10 mouse cellular contexts compared by ENCODE assay signal in the genomic region with DNA sequence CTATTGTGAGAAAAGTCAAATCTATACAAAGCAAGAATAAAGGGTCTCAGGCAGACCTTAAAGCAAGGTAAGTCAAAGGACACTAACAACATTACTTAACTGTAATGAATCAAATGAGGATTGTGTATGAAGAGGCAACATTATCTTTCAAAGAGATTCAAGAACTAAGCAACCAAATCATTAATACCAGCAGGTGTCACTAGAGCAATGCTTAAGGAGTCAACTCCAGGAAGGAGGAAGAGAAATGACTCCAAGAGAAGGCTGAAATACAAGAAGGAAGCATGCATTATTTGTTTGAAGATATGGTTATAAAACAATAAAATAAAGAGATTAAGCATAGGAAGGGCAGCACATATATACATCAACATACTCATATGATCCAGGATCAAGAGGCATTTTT.
DNase-seq lines count a peak whose midpoint lies in the region; ATAC-seq and TF ChIP-seq lines count a peak whose summit lies in the region.
"Had no signal": no experiment of that assay in that cellular context is flagged by ENCODE, and none has a peak within 500 bp of the region (broad histone marks: within the 10 kb centered on the region; RNA-seq: fewer than 3 reads in every experiment).

No protein-coding gene starts in this region.

- no peaks in the 10 kb centered on the region for H3K9me3 ChIP-seq in embryonic facial prominence, embryonic 11.5 days (replicated peaks; ENCODE audit: control insufficient read depth, low read length)
- no peaks in the 10 kb centered on the region for H3K9me3 ChIP-seq in embryonic facial prominence, embryonic 10.5 days
- H3K9me3 ChIP-seq in E14TG2a.4 (ENCODE audit: low read length): no peaks in the 10 kb centered on the region
- no peaks in the 10 kb centered on the region for H3K9me3 ChIP-seq in embryonic facial prominence, embryonic 14.5 days (ENCODE audit: control insufficient read depth, low read length)
- H3K9me3 ChIP-seq: heart, embryonic 10.5 days; liver, embryonic 13.5 days had no signal

- peak; percentile 67 for DNase-seq in embryonic facial prominence, embryonic 11.5 days (ENCODE audit: low spot score)
- no peak for DNase-seq in embryonic facial prominence, embryonic 10.5 days (ENCODE audit: low spot score)
- no peak for DNase-seq in left cerebral cortex, adult 2 months (ENCODE audit: extremely low spot score in 1 of 2, low spot score in 2 of 2)
- no peak for DNase-seq in left cerebral cortex, postnatal 4 days
- peak; percentile 62 for DNase-seq in embryonic facial prominence, embryonic 14.5 days (ENCODE audit: low spot score)
- DNase-seq in adrenal gland, postnatal 14 days: no peak
- DNase-seq in ovary, postnatal 36 days (ENCODE audit: low spot score): no peak
- DNase-seq: liver, embryonic 13.5 days had no signal

- intact Hi-C loops in left cerebral cortex, adult 2 months (cut with DNase I): no loop called here
- intact Hi-C loops in left cerebral cortex, postnatal 4 days (cut with DNase I): no loop called here

- H3K4me2 ChIP-seq in embryonic facial prominence, embryonic 11.5 days (ENCODE audit: low read depth, low read length): no peak overlapping the region
- no peak overlapping the region for H3K4me2 ChIP-seq in embryonic facial prominence, embryonic 14.5 days (ENCODE audit: low read depth, low read length)
- H3K4me2 ChIP-seq: liver, embryonic 13.5 days had no signal

- no peaks in the 10 kb centered on the region for H3K4me1 ChIP-seq in embryonic facial prominence, embryonic 11.5 days (ENCODE audit: control insufficient read depth, insufficient read depth, low read length)
- no peaks in the 10 kb centered on the region for H3K4me1 ChIP-seq in embryonic facial prominence, embryonic 10.5 days
- H3K4me1 ChIP-seq in E14TG2a.4 (replicated peaks; ENCODE audit: low read depth, low read length): no peaks in the 10 kb centered on the region
- no peaks in the 10 kb centered on the region for H3K4me1 ChIP-seq in embryonic facial prominence, embryonic 14.5 days (ENCODE audit: control insufficient read depth, insufficient read depth, low read length)
- H3K4me1 ChIP-seq: heart, embryonic 10.5 days; liver, embryonic 13.5 days had no signal

- H3K9ac ChIP-seq in embryonic facial prominence, embryonic 11.5 days (replicated peaks; ENCODE audit: low read length): no peak overlapping the region
- H3K9ac ChIP-seq in embryonic facial prominence, embryonic 14.5 days (ENCODE audit: low read depth, low read length): no peak overlapping the region
- H3K9ac ChIP-seq: liver, embryonic 13.5 days had no signal

- no peaks in the 10 kb centered on the region for H3K36me3 ChIP-seq in embryonic facial prominence, embryonic 11.5 days (replicated peaks; ENCODE audit: control insufficient read depth, insufficient read depth, low read depth, low read length)
- no peaks in the 10 kb centered on the region for H3K36me3 ChIP-seq in embryonic facial prominence, embryonic 10.5 days (replicated peaks)
- no peaks in the 10 kb centered on the region for H3K36me3 ChIP-seq in E14TG2a.4 (ENCODE audit: insufficient read depth, low read length)
- H3K36me3 ChIP-seq in embryonic facial prominence, embryonic 14.5 days (ENCODE audit: control insufficient read depth, insufficient read depth, low read length): no peaks in the 10 kb centered on the region
- H3K36me3 ChIP-seq: heart, embryonic 10.5 days; liver, embryonic 13.5 days had no signal

- H3K4me3 ChIP-seq in embryonic facial prominence, embryonic 11.5 days (ENCODE audit: low read depth, low read length): no peak overlapping the region
- H3K4me3 ChIP-seq in embryonic facial prominence, embryonic 10.5 days: no peak overlapping the region
- H3K4me3 ChIP-seq in left cerebral cortex, adult 2 months: no peak overlapping the region
- no peak overlapping the region for H3K4me3 ChIP-seq in E14TG2a.4 (replicated peaks; ENCODE audit: low read length)
- H3K4me3 ChIP-seq in embryonic facial prominence, embryonic 14.5 days (ENCODE audit: low read depth, low read length): no peak overlapping the region
- H3K4me3 ChIP-seq: heart, embryonic 10.5 days; liver, embryonic 13.5 days had no signal

- no peak for ATAC-seq in embryonic facial prominence, embryonic 11.5 days (replicated peaks; ENCODE audit: insufficient number of reproducible peaks, low FRiP score, low TSS enrichment, low read depth)
- ATAC-seq in embryonic facial prominence, embryonic 14.5 days (ENCODE audit: low read depth): no peak

- peak; percentile 59 for TF ChIP-seq CTCF in left cerebral cortex, adult 2 months (IDR thresholded peaks at IDR 0.05)
- peak; percentile 17; the same call in 1 of the 2 replicates for TF ChIP-seq CTCF in E14TG2a.4 (conservative IDR thresholded peaks at IDR 0.05; ENCODE audit: low read length)

- H3K27ac ChIP-seq in embryonic facial prominence, embryonic 11.5 days (replicated peaks; ENCODE audit: low read depth, low read length): no peak overlapping the region
- H3K27ac ChIP-seq in embryonic facial prominence, embryonic 10.5 days (replicated peaks): no peak overlapping the region
- no peak overlapping the region for H3K27ac ChIP-seq in left cerebral cortex, adult 2 months
- no peak overlapping the region for H3K27ac ChIP-seq in embryonic facial prominence, embryonic 14.5 days (replicated peaks; ENCODE audit: low read depth, low read length)
- H3K27ac ChIP-seq: heart, embryonic 10.5 days; liver, embryonic 13.5 days had no signal

- no peaks in the 10 kb centered on the region for H3K27me3 ChIP-seq in embryonic facial prominence, embryonic 11.5 days (ENCODE audit: control insufficient read depth, insufficient read depth, low read length)
- H3K27me3 ChIP-seq in embryonic facial prominence, embryonic 10.5 days (replicated peaks; ENCODE audit: low read depth, poor library complexity, severe bottlenecking): no peaks in the 10 kb centered on the region
- H3K27me3 ChIP-seq in E14TG2a.4 (ENCODE audit: insufficient read depth, low read length): no peaks in the 10 kb centered on the region
- no peaks in the 10 kb centered on the region for H3K27me3 ChIP-seq in embryonic facial prominence, embryonic 14.5 days (replicated peaks; ENCODE audit: control insufficient read depth, insufficient read depth, low read length)
- H3K27me3 ChIP-seq: liver, embryonic 13.5 days had no signal

Comparison
In these comparisons a context has a peak if more than half of its experiments do, and no peak if none do; other contexts are left out.
1. DNase-seq: peak in embryonic facial prominence, embryonic 11.5 days (single experiment) and embryonic facial prominence, embryonic 14.5 days (single experiment); none in embryonic facial prominence, embryonic 10.5 days (single experiment), left cerebral cortex, adult 2 months (0 of 2), left cerebral cortex, postnatal 4 days (single experiment), adrenal gland, postnatal 14 days (single experiment) and ovary, postnatal 36 days (single experiment).